Comparison of ENCODE assay signal across 17 mouse cellular contexts in genomic region chr16:80512724-80513123, GRCm38 (mm10).
DNase-seq lines count a peak whose midpoint lies in the region; ATAC-seq and TF ChIP-seq lines count a peak whose summit lies in the region.
"Had no signal": no experiment of that assay in that cellular context is flagged by ENCODE, and none has a peak within 500 bp of the region (broad histone marks: within the 10 kb centered on the region; RNA-seq: fewer than 3 reads in every experiment).

No protein-coding gene starts in this region.

- intact Hi-C loops in heart, postnatal 36 days (cut with DNase I), result loop anchor here (5.0 kb wide), 1 partner anchor 75 kb away; no protein-coding TSS in a partner anchor

- no peaks in the 10 kb centered on the region for H3K79me2 ChIP-seq in C2C12 (ENCODE audit: control insufficient read depth, insufficient read depth)

- H3K27ac ChIP-seq in kidney, embryonic 15.5 days, result peak overlapping the region; percentile 27; the same call in 1 of the 2 replicates
- H3K27ac ChIP-seq in lung, embryonic 14.5 days (ENCODE audit: low read depth), result no peak overlapping the region
- no peak overlapping the region for H3K27ac ChIP-seq in hindbrain, embryonic 14.5 days
- H3K27ac ChIP-seq: forebrain, embryonic 15.5 days; hindbrain, embryonic 13.5 days had no signal

- H3K4me2 ChIP-seq in kidney, embryonic 15.5 days, result no peak overlapping the region
- no peak overlapping the region for H3K4me2 ChIP-seq in lung, embryonic 14.5 days
- no peak overlapping the region for H3K4me2 ChIP-seq in hindbrain, embryonic 14.5 days (replicated peaks)
- H3K4me2 ChIP-seq: forebrain, embryonic 15.5 days; heart, embryonic 11.5 days; hindbrain, embryonic 13.5 days had no signal

- no peak overlapping the region for H3K4me3 ChIP-seq in kidney, embryonic 15.5 days (replicated peaks)
- H3K4me3 ChIP-seq in lung, embryonic 14.5 days (ENCODE audit: low read depth, low read length), result no peak overlapping the region
- H3K4me3 ChIP-seq in lung, adult 2 months (replicated peaks; ENCODE audit: extremely low read depth, low read depth, low read length), result no peak overlapping the region
- H3K4me3 ChIP-seq in C2C12 (ENCODE audit: insufficient read depth, poor library complexity, severe bottlenecking), result no peak overlapping the region
- H3K4me3 ChIP-seq in hindbrain, embryonic 14.5 days (replicated peaks; ENCODE audit: low read length), result no peak overlapping the region
- H3K4me3 ChIP-seq: forebrain, embryonic 15.5 days; hindbrain, embryonic 13.5 days had no signal

- no peaks in the 10 kb centered on the region for H3K79me3 ChIP-seq in C2C12 (ENCODE audit: low read depth)

- peak; percentile 70 for ATAC-seq in kidney, embryonic 15.5 days (replicated peaks; ENCODE audit: low FRiP score)
- ATAC-seq in lung, embryonic 14.5 days (ENCODE audit: insufficient read depth), result peak; percentile 56; the same call in 1 of the 2 replicates
- no peak for ATAC-seq in hindbrain, embryonic 14.5 days (ENCODE audit: low FRiP score)
- ATAC-seq: forebrain, embryonic 15.5 days had no signal

- DNase-seq in heart, adult 8-10 months (ENCODE audit: low spot score), result peak; percentile 33
- no peak for DNase-seq in heart, postnatal 36 days
- no peak for DNase-seq in kidney, adult 11 months
- DNase-seq in lung, embryonic 14.5 days, result peak; percentile 14
- DNase-seq in lung, adult 2 months, result no peak
- DNase-seq in hindbrain, embryonic 14.5 days (ENCODE audit: low spot score), result no peak
- DNase-seq: adrenal gland, adult 8-10 months; adrenal gland, postnatal 36 days; cerebellum, adult 2 months; cerebellum, postnatal 10 days; gastrocnemius, postnatal 36 days; heart, adult 11 months had no signal

- no peaks in the 10 kb centered on the region for H3K9me3 ChIP-seq in kidney, embryonic 15.5 days (replicated peaks)
- H3K9me3 ChIP-seq in lung, embryonic 14.5 days (ENCODE audit: low read depth, low read length), result no peaks in the 10 kb centered on the region
- H3K9me3 ChIP-seq in hindbrain, embryonic 14.5 days (ENCODE audit: control insufficient read depth, low read length), result no peaks in the 10 kb centered on the region
- H3K9me3 ChIP-seq: forebrain, embryonic 15.5 days; hindbrain, embryonic 13.5 days had no signal

- 44% methylated on average over 2 of the region's 2 CpGs for WGBS in kidney, embryonic 15.5 days
- WGBS in lung, embryonic 14.5 days, result 44% methylated on average over 2 of the region's 2 CpGs
- WGBS in lung, adult 2 months, result 24% methylated on average over 2 of the region's 2 CpGs
- 74% methylated on average over 2 of the region's 2 CpGs for WGBS in hindbrain, embryonic 14.5 days

- no peaks in the 10 kb centered on the region for H3K27me3 ChIP-seq in kidney, embryonic 15.5 days
- H3K27me3 ChIP-seq in lung, embryonic 14.5 days (ENCODE audit: insufficient read depth, low read length), result no peaks in the 10 kb centered on the region
- H3K27me3 ChIP-seq in C2C12 (ENCODE audit: control insufficient read depth, insufficient read depth, insufficient read length), result no peaks in the 10 kb centered on the region
- H3K27me3 ChIP-seq in hindbrain, embryonic 14.5 days (ENCODE audit: control insufficient read depth, insufficient read depth, low read length), result no peaks in the 10 kb centered on the region
- H3K27me3 ChIP-seq: forebrain, embryonic 15.5 days; hindbrain, embryonic 13.5 days had no signal

- no peaks in the 10 kb centered on the region for H3K4me1 ChIP-seq in kidney, embryonic 15.5 days
- H3K4me1 ChIP-seq in lung, embryonic 14.5 days (ENCODE audit: insufficient read depth), result no peaks in the 10 kb centered on the region
- no peaks in the 10 kb centered on the region; the same call in 1 of the 2 replicates for H3K4me1 ChIP-seq in lung, adult 2 months (ENCODE audit: control insufficient read depth, insufficient read depth, low read length)
- H3K4me1 ChIP-seq in hindbrain, embryonic 14.5 days (replicated peaks; ENCODE audit: control insufficient read depth, insufficient read depth, low read length), result no peaks in the 10 kb centered on the region
- H3K4me1 ChIP-seq: forebrain, embryonic 15.5 days; hindbrain, embryonic 13.5 days had no signal

- no peak overlapping the region for H3K9ac ChIP-seq in kidney, embryonic 15.5 days
- no peak overlapping the region for H3K9ac ChIP-seq in lung, embryonic 14.5 days
- H3K9ac ChIP-seq in hindbrain, embryonic 14.5 days, result no peak overlapping the region
- H3K9ac ChIP-seq: forebrain, embryonic 15.5 days; hindbrain, embryonic 13.5 days had no signal

- TF ChIP-seq POLR2A in lung, adult 2 months (IDR thresholded peaks at IDR 0.05; ENCODE audit: borderline replicate concordance, extremely low read depth, low read depth, low read length), result no peak

- TF ChIP-seq CTCF in lung, embryonic 14.5 days (IDR thresholded peaks at IDR 0.05; ENCODE audit: low read depth), result no peak
- TF ChIP-seq CTCF in lung, adult 2 months (IDR thresholded peaks at IDR 0.05; ENCODE audit: insufficient read depth, low read length), result no peak
- no peak for TF ChIP-seq CTCF in C2C12 (IDR thresholded peaks at IDR 0.05; ENCODE audit: control insufficient read depth, insufficient read depth, insufficient read length)

- H3ac ChIP-seq in C2C12 (ENCODE audit: control insufficient read depth, insufficient read length, low read depth), result no peak overlapping the region

- no peaks in the 10 kb centered on the region for H3K36me3 ChIP-seq in kidney, embryonic 15.5 days
- H3K36me3 ChIP-seq in lung, embryonic 14.5 days (ENCODE audit: insufficient read depth), result no peaks in the 10 kb centered on the region
- no peaks in the 10 kb centered on the region for H3K36me3 ChIP-seq in C2C12 (ENCODE audit: control insufficient read depth, insufficient read depth)
- no peaks in the 10 kb centered on the region for H3K36me3 ChIP-seq in hindbrain, embryonic 14.5 days (replicated peaks; ENCODE audit: control insufficient read depth, insufficient read depth)
- H3K36me3 ChIP-seq: forebrain, embryonic 15.5 days; hindbrain, embryonic 13.5 days had no signal

TF ChIP-seq in C2C12, 6 proteins besides CTCF, POLR2A, EP300 and RAD21:
- TF ChIP-seq CEBPB (IDR thresholded peaks at IDR 0.05; ENCODE audit: low read depth) (no peak), MYOD1 (IDR thresholded peaks at IDR 0.05; ENCODE audit: control insufficient read depth, insufficient read length, low read depth) (peak; percentile 63), USF1 (IDR thresholded peaks at IDR 0.05; ENCODE audit: low read depth) (no peak), MAX (IDR thresholded peaks at IDR 0.05) (no peak), MYOG (IDR thresholded peaks at IDR 0.05; ENCODE audit: control insufficient read depth, extremely low read depth, insufficient read length) (no peak), FOSL1 (IDR thresholded peaks at IDR 0.05; ENCODE audit: insufficient read depth, low read length, poor library complexity, severe bottlenecking) (peak; percentile 63)

Comparison
In these comparisons a context has a peak if more than half of its experiments do, and no peak if none do; other contexts are left out.
1. DNase-seq: peak in heart, adult 8-10 months (single experiment) and lung, embryonic 14.5 days (single experiment); none in heart, postnatal 36 days (0 of 2), kidney, adult 11 months (single experiment), lung, adult 2 months (single experiment) and hindbrain, embryonic 14.5 days (single experiment).